Mouse (Mus musculus): Measurements from ENCODE around the gene Rgma.

DNA sequence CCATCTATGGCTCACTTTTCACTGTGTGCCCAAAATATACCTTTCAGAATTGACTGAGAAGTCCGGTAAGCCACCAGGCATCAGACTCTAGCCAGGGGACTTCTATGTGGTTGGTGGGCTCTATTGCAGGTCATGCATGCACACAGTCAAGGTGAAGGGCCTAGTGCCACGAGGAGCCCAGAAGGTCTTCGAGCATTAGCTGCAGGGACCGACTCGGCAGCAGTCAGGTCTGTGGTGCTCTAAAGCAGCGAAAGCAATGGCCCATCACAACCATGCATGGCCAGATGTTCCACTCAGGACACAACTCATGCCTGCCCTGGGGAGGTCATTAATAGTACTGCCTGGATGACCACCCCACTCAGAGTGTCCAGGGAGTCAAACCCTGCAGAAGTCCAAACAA, 52.5 kb downstream of the Rgma start:
- TF ChIP-seq CTCF (IDR thresholded peaks at IDR 0.05; ENCODE audit: control insufficient read depth, insufficient read depth, insufficient replicate concordance, low read depth, low read length) (no peak), POLR2A (IDR thresholded peaks at IDR 0.05; ENCODE audit: control insufficient read depth, low read depth, low read length) (no peak)
